Mouse (Mus musculus): ENCODE measurements around the gene Rad21l.

GRCm38 (mm10) chr2:151676234-151676633, 7.9 kb upstream of the Rad21l start:
- TF ChIP-seq CTCF (conservative IDR thresholded peaks at IDR 0.05; ENCODE audit: low read length) (no peak), POU5F1 (IDR thresholded peaks at IDR 0.05; ENCODE audit: borderline replicate concordance, low read length) (no peak)
